Mouse (Mus musculus) limb, embryonic 12.5 days (tissue): ENCODE measurements around the gene Cog2. TPM values are rescaled to one million over a fixed set of nuclear protein-coding genes. Genes with fewer than 3 reads are reported as not detected.

Experiments
- ATAC-seq: fragments of 200-750 bp; cut with Nextera tagmentation; 2 replicates; pipeline ENCODE4 v1.8.0; 2017; ENCODE audit warnings: low read depth, moderate TSS enrichment; ENCODE audit not compliant: insufficient number of reproducible peaks, insufficient read depth, low FRiP score, low TSS enrichment
- H3K27ac ChIP-seq: fragments of 300-500 bp; sonication (generic); 2 replicates; pipeline ENCODE4 v1.5.1; 2016; ENCODE audit warnings: mild to moderate bottlenecking, moderate library complexity
- H3K27me3 ChIP-seq: fragments of 300-500 bp; sonication (generic); 2 replicates; pipeline ENCODE4 v1.6.1; 2016; ENCODE audit warnings: mild to moderate bottlenecking, moderate library complexity
- H3K36me3 ChIP-seq: fragments of 300-500 bp; sonication (generic); 2 replicates; pipeline ENCODE4 v1.6.1; 2016; ENCODE audit warnings: mild to moderate bottlenecking, moderate library complexity
- H3K4me1 ChIP-seq: fragments of 300-500 bp; sonication (generic); replicated peaks from 2 replicates; pipeline ENCODE4 v1.6.1; 2016
- H3K4me2 ChIP-seq: fragments of 300-500 bp; sonication (generic); 2 replicates; pipeline ENCODE4 v1.6.1; 2016; ENCODE audit warnings: mild to moderate bottlenecking, moderate library complexity
- H3K4me3 ChIP-seq: fragments of 300-500 bp; sonication (generic); replicated peaks from 2 replicates; pipeline ENCODE4 v1.5.1; 2016; ENCODE audit warnings: mild to moderate bottlenecking
- H3K9ac ChIP-seq: fragments of 300-500 bp; sonication (generic); replicated peaks from 2 replicates; pipeline ENCODE4 v1.6.1; 2016; ENCODE audit warnings: mild to moderate bottlenecking, moderate library complexity
- H3K9me3 ChIP-seq: fragments of 300-500 bp; sonication (generic); 2 replicates; pipeline ENCODE4 v1.6.1; 2016; ENCODE audit warnings: mild to moderate bottlenecking, moderate library complexity
- WGBS: fragments of 180-500 bp; shearing (Covaris S2); methylation state at CpG from one replicate; pipeline ENCODE4 v1.1.7; 2016; 5-methylcytosine and 5-hydroxymethylcytosine counted together
- polyA plus RNA-seq: library from polyadenylated mRNA; unstranded; fragments of >200 nt; fragmentation: Nextera tagmentation; extraction: Ambion mirVana; gene quantifications from 2 replicates; pipeline ENCODE4 v1.2.1, GENCODE M21; 2016

Cog2 gene
- 42.8 and 46.2 TPM in 2 replicates for polyA plus RNA-seq

GRCm38 (mm10) chr8:124520249-124521080, at the start of gene Cog2:
Gene Cog2 (plus strand): TSS chr8:124520767.
- peaks cover 11% of the 10 kb centered on the region for H3K36me3 ChIP-seq
- H3K4me3 ChIP-seq = peak within 1 kb of the TSS; percentile 91
- ATAC-seq = peak; percentile 97
- WGBS = 10% methylated on average over 50 of the region's 50 CpGs
- peaks cover 10% of the 10 kb centered on the region for H3K4me1 ChIP-seq
- H3K27me3 ChIP-seq = peaks cover 11% of the 10 kb centered on the region
- H3K27ac ChIP-seq = no peak within 1 kb of the TSS
- H3K4me2 ChIP-seq = peak within 1 kb of the TSS; percentile 91
- H3K9ac ChIP-seq = peak within 1 kb of the TSS; percentile 83
- no peaks in the 10 kb centered on the region for H3K9me3 ChIP-seq

GRCm38 (mm10) chr8:124475690-124476089, 44.9 kb upstream of the Cog2 start:
- Histone ChIP-seq H3K4me3 (no peak overlapping the region), H3K9ac (no peak overlapping the region), H3K27ac (no peak overlapping the region), H3K4me1 (no peaks in the 10 kb centered on the region), H3K4me2 (no peak overlapping the region), H3K9me3 (no peaks in the 10 kb centered on the region), H3K36me3 (no peaks in the 10 kb centered on the region), H3K27me3 (no peaks in the 10 kb centered on the region)
- 77% methylated on average over 5 of the region's 5 CpGs for WGBS
- no peak for ATAC-seq

- no peak overlapping the region for H3K4me3 ChIP-seq
- no peak for ATAC-seq
- no peaks in the 10 kb centered on the region for H3K9me3 ChIP-seq
- H3K9ac ChIP-seq = no peak overlapping the region
- no peak overlapping the region for H3K4me2 ChIP-seq
- no peaks in the 10 kb centered on the region for H3K4me1 ChIP-seq
- WGBS = 76% methylated on average over 9 of the region's 9 CpGs
- no peaks in the 10 kb centered on the region for H3K27me3 ChIP-seq
- no peak overlapping the region for H3K27ac ChIP-seq
- no peaks in the 10 kb centered on the region for H3K36me3 ChIP-seq
These were observed 43.9 kb upstream of the Cog2 start for GRCm38 (mm10) chr8:124476701-124477100.

GRCm38 (mm10) chr8:124479251-124479650, 41.3 kb upstream of the Cog2 start:
- no peak overlapping the region for H3K4me2 ChIP-seq
- H3K4me1 ChIP-seq = no peaks in the 10 kb centered on the region
- no peaks in the 10 kb centered on the region for H3K36me3 ChIP-seq
- 81% methylated on average over 3 of the region's 3 CpGs for WGBS
- H3K27me3 ChIP-seq = no peaks in the 10 kb centered on the region
- H3K4me3 ChIP-seq = no peak overlapping the region
- H3K9ac ChIP-seq = no peak overlapping the region
- ATAC-seq = no peak
- no peak overlapping the region for H3K27ac ChIP-seq
- H3K9me3 ChIP-seq = no peaks in the 10 kb centered on the region

GRCm38 (mm10) chr8:124480321-124480720, 40.2 kb upstream of the Cog2 start:
- ATAC-seq = no peak
- Histone ChIP-seq H3K27ac (no peak overlapping the region), H3K9me3 (no peaks in the 10 kb centered on the region), H3K27me3 (no peaks in the 10 kb centered on the region), H3K4me1 (no peaks in the 10 kb centered on the region), H3K4me3 (no peak overlapping the region), H3K9ac (no peak overlapping the region), H3K4me2 (no peak overlapping the region), H3K36me3 (no peaks in the 10 kb centered on the region)
- 87% methylated on average over 8 of the region's 8 CpGs for WGBS

GRCm38 (mm10) chr8:124482790-124483189, 37.8 kb upstream of the Cog2 start:
- Histone ChIP-seq H3K4me1 (no peaks in the 10 kb centered on the region), H3K4me3 (no peak overlapping the region), H3K36me3 (no peaks in the 10 kb centered on the region), H3K27ac (no peak overlapping the region), H3K9me3 (no peaks in the 10 kb centered on the region), H3K4me2 (no peak overlapping the region), H3K9ac (no peak overlapping the region), H3K27me3 (no peaks in the 10 kb centered on the region)
- WGBS = 86% methylated on average over 2 of the region's 2 CpGs
- ATAC-seq = no peak

GRCm38 (mm10) chr8:124483356-124484115, 37.0 kb upstream of the Cog2 start:
- 74% methylated on average over 7 of the region's 7 CpGs for WGBS
- ATAC-seq = no peak
- Histone ChIP-seq H3K27ac (no peak overlapping the region), H3K4me2 (no peak overlapping the region), H3K4me1 (no peaks in the 10 kb centered on the region), H3K9ac (no peak overlapping the region), H3K27me3 (no peaks in the 10 kb centered on the region), H3K4me3 (no peak overlapping the region), H3K36me3 (no peaks in the 10 kb centered on the region), H3K9me3 (no peaks in the 10 kb centered on the region)

- H3K27me3 ChIP-seq = no peaks in the 10 kb centered on the region
- H3K27ac ChIP-seq = no peak overlapping the region
- H3K4me2 ChIP-seq = no peak overlapping the region
- ATAC-seq = no peak
- no peaks in the 10 kb centered on the region for H3K36me3 ChIP-seq
- no peaks in the 10 kb centered on the region for H3K9me3 ChIP-seq
- 97% methylated on average over 6 of the region's 6 CpGs for WGBS
- H3K4me3 ChIP-seq = no peak overlapping the region
- H3K9ac ChIP-seq = no peak overlapping the region
- no peaks in the 10 kb centered on the region for H3K4me1 ChIP-seq
These were observed 31.3 kb upstream of the Cog2 start for GRCm38 (mm10) chr8:124489311-124489710.

GRCm38 (mm10) chr8:124489786-124490185, 30.8 kb upstream of the Cog2 start:
- no peaks in the 10 kb centered on the region for H3K36me3 ChIP-seq
- no peaks in the 10 kb centered on the region for H3K27me3 ChIP-seq
- no peak for ATAC-seq
- no peak overlapping the region for H3K27ac ChIP-seq
- no peak overlapping the region for H3K4me2 ChIP-seq
- no peaks in the 10 kb centered on the region for H3K4me1 ChIP-seq
- 90% methylated on average over 6 of the region's 6 CpGs for WGBS
- H3K9ac ChIP-seq = no peak overlapping the region
- no peaks in the 10 kb centered on the region for H3K9me3 ChIP-seq
- H3K4me3 ChIP-seq = no peak overlapping the region

- Histone ChIP-seq H3K9ac (no peak overlapping the region), H3K4me1 (no peaks in the 10 kb centered on the region), H3K27ac (no peak overlapping the region), H3K36me3 (no peaks in the 10 kb centered on the region), H3K4me2 (no peak overlapping the region), H3K9me3 (no peaks in the 10 kb centered on the region), H3K27me3 (no peaks in the 10 kb centered on the region), H3K4me3 (no peak overlapping the region)
- ATAC-seq = no peak
- 90% methylated on average over 3 of the region's 3 CpGs for WGBS
These were observed 26.2 kb upstream of the Cog2 start for GRCm38 (mm10) chr8:124494397-124494796.

- Histone ChIP-seq H3K27me3 (no peaks in the 10 kb centered on the region), H3K9me3 (no peaks in the 10 kb centered on the region), H3K4me1 (no peaks in the 10 kb centered on the region), H3K4me2 (no peak overlapping the region), H3K27ac (no peak overlapping the region), H3K9ac (no peak overlapping the region), H3K36me3 (no peaks in the 10 kb centered on the region), H3K4me3 (no peak overlapping the region)
- 79% methylated on average over 15 of the region's 15 CpGs for WGBS
- ATAC-seq = no peak
These were observed 25.6 kb upstream of the Cog2 start for GRCm38 (mm10) chr8:124494955-124495354.
